ENCODE assay signal across 8 mouse cellular contexts in the genomic region with DNA sequence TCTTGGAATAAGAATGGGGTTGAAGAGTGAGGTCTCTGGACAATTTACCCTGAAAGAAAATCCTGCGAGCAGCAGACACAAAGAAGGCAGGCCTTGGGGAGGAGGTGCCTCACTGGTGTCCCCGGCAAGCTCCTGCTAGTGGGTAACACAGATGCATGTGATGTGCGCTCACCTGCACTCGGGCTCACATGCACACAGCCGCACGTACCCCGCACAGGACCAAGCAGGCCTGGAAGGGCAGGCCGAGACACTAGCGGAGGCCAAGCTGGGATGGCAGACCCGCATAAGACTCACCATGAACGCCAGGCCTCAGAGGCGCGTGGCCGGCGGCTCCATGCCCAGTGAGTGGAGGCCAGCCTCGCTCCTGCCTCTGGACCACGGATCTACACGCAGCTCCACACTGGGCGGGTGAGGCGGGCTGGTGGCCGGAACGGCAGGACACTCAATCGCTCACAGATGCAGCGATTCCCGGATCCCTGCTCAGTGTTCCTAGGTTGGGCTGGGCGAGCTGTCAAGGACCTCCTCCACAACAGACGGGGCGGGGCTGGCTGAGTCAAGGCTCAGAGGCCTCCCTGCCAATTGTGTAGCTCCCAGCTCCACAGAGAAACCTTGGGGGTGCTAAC. TPM values are rescaled to one million over a fixed set of nuclear protein-coding genes. Genes with fewer than 3 reads are reported as not detected.
DNase-seq lines count a peak whose midpoint lies in the region; ATAC-seq and TF ChIP-seq lines count a peak whose summit lies in the region.

No protein-coding gene starts in this region.

- peak; percentile 94 for ATAC-seq in heart, embryonic 15.5 days (replicated peaks; ENCODE audit: insufficient number of reproducible peaks, insufficient read depth, low FRiP score, low read depth)
- ATAC-seq in liver, embryonic 13.5 days (ENCODE audit: low read depth), result peak; percentile 94
- ATAC-seq in stomach, embryonic 14.5 days (ENCODE audit: insufficient number of reproducible peaks, insufficient read depth, low FRiP score, low read depth), result peak; percentile 97

- TF ChIP-seq POLR2A in CH12.LX (IDR thresholded peaks at IDR 0.05; ENCODE audit: low read depth, low read length), result peak; percentile 60

- H3K36me3 ChIP-seq in CH12.LX (replicated peaks in 1 of 2; ENCODE audit: control insufficient read depth in 1 of 2, insufficient read depth in 1 of 2, low read length in 1 of 2), result peaks cover 0 to 40% of the 10 kb centered on the region in 2 experiments
- no peaks in the 10 kb centered on the region for H3K36me3 ChIP-seq in forebrain, embryonic 10.5 days (replicated peaks)
- H3K36me3 ChIP-seq in heart, embryonic 15.5 days, result no peaks in the 10 kb centered on the region
- 0 out of 2 replicates have a peak, but pooled peaks cover under 1% of the 10 kb centered on the region for H3K36me3 ChIP-seq in liver, embryonic 13.5 days
- no peaks in the 10 kb centered on the region for H3K36me3 ChIP-seq in stomach, embryonic 14.5 days (ENCODE audit: control insufficient read depth, insufficient read depth, low read length)

- 0% methylated on average over 28 of the region's 28 CpGs for WGBS in forebrain, embryonic 10.5 days
- under 1% methylated on average over 28 of the region's 28 CpGs for WGBS in heart, embryonic 15.5 days
- WGBS in liver, embryonic 13.5 days (ENCODE audit: insufficient replicate concordance), result under 1% methylated on average over 28 of the region's 28 CpGs
- under 1% methylated on average over 28 of the region's 28 CpGs for WGBS in stomach, embryonic 14.5 days

- peak; percentile 85 for DNase-seq in CH12.LX (ENCODE audit: extremely low read depth)
- peak; percentile 82 for DNase-seq in c-Kit-positive CD71-positive TER-119-negative erythroid progenitor cells, embryonic 14.5 days (ENCODE audit: low read depth)
- peak; percentile 93 for DNase-seq in forebrain, embryonic 10.5 days (ENCODE audit: extremely low spot score, low spot score)
- peak; percentile 97 to 98 for DNase-seq in kidney, postnatal 25 days
- DNase-seq in liver, embryonic 13.5 days, result peak; percentile 88
- DNase-seq in natural killer cell, adult 2 months (ENCODE audit: low spot score in 2 of 2), result peak; percentile 34 to 42

- TF ChIP-seq RAD21 in CH12.LX (IDR thresholded peaks at IDR 0.05; ENCODE audit: low read depth, low read length), result no peak; the same call in none of the 2 replicates

- H3K79me2 ChIP-seq in CH12.LX (replicated peaks; ENCODE audit: control insufficient read depth, extremely low read depth, insufficient read depth, poor library complexity, severe bottlenecking), result 0 out of 2 replicates have a peak, but pooled peaks cover 2% of the 10 kb centered on the region

- no peak for TF ChIP-seq CTCF in CH12.LX (conservative IDR thresholded peaks at IDR 0.05 in 1 of 2, IDR thresholded peaks at IDR 0.05 in 1 of 2; ENCODE audit: low read depth in 2 of 2, low read length in 2 of 2)

- in situ Hi-C loops in CH12.LX (cut with MboI; ENCODE audit: low pct_ligation_motif_present, low pct_unique_long_range_greater_than_20kb, low sequenced_read_pairs), result no loop called here

- dilution Hi-C loops in CH12.LX (cut with MboI; ENCODE audit: extremely low pct_ligation_motif_present, extremely low pct_unique_long_range_greater_than_20kb, low sequenced_read_pairs), result no loop called here

- peak overlapping the region; percentile 81 for H3K4me2 ChIP-seq in CH12.LX (ENCODE audit: insufficient read depth, low read depth, poor library complexity, severe bottlenecking)
- peak overlapping the region; percentile 77 for H3K4me2 ChIP-seq in heart, embryonic 15.5 days
- H3K4me2 ChIP-seq in liver, embryonic 13.5 days, result peak overlapping the region; percentile 95
- H3K4me2 ChIP-seq in stomach, embryonic 14.5 days (replicated peaks; ENCODE audit: low read depth, low read length), result peak overlapping the region; percentile 74

- no peak overlapping the region for H3K27ac ChIP-seq in CH12.LX (ENCODE audit: insufficient read depth, low read depth)
- H3K27ac ChIP-seq in forebrain, embryonic 10.5 days, result peak overlapping the region; percentile 91
- peak overlapping the region; percentile 70 for H3K27ac ChIP-seq in heart, embryonic 15.5 days
- H3K27ac ChIP-seq in liver, embryonic 13.5 days, result peak overlapping the region; percentile 59
- H3K27ac ChIP-seq in stomach, embryonic 14.5 days (ENCODE audit: low read length), result peak overlapping the region; percentile 66; the same call in 1 of the 2 replicates

- H3K9ac ChIP-seq in CH12.LX (ENCODE audit: insufficient read depth, low read depth), result peak overlapping the region; percentile 49
- H3K9ac ChIP-seq in heart, embryonic 15.5 days, result peak overlapping the region; percentile 73
- peak overlapping the region; percentile 85 for H3K9ac ChIP-seq in liver, embryonic 13.5 days
- peak overlapping the region; percentile 76 for H3K9ac ChIP-seq in stomach, embryonic 14.5 days (replicated peaks; ENCODE audit: low read depth, low read length)

- peaks cover 16 to 66% of the 10 kb centered on the region in 2 experiments for H3K4me1 ChIP-seq in CH12.LX (ENCODE audit: control insufficient read depth in 1 of 2, insufficient read depth in 2 of 2)
- H3K4me1 ChIP-seq in forebrain, embryonic 10.5 days, result peaks cover 30% of the 10 kb centered on the region
- H3K4me1 ChIP-seq in heart, embryonic 15.5 days (replicated peaks), result peaks cover 17% of the 10 kb centered on the region
- H3K4me1 ChIP-seq in liver, embryonic 13.5 days (replicated peaks), result peaks cover 57% of the 10 kb centered on the region
- H3K4me1 ChIP-seq in stomach, embryonic 14.5 days (ENCODE audit: control insufficient read depth, insufficient read depth, low read length), result peaks cover 13% of the 10 kb centered on the region

- H3K27me3 ChIP-seq in CH12.LX (replicated peaks), result no peaks in the 10 kb centered on the region
- no peaks in the 10 kb centered on the region for H3K27me3 ChIP-seq in forebrain, embryonic 10.5 days (ENCODE audit: poor library complexity, severe bottlenecking)
- H3K27me3 ChIP-seq in heart, embryonic 15.5 days, result no peaks in the 10 kb centered on the region
- H3K27me3 ChIP-seq in liver, embryonic 13.5 days, result no peaks in the 10 kb centered on the region
- no peaks in the 10 kb centered on the region for H3K27me3 ChIP-seq in stomach, embryonic 14.5 days (ENCODE audit: control insufficient read depth, insufficient read depth, low read length)

- TF ChIP-seq EP300 in CH12.LX (IDR thresholded peaks at IDR 0.05; ENCODE audit: low read length), result no peak

- H3K4me3 ChIP-seq in CH12.LX (replicated peaks in 1 of 3; ENCODE audit: low read depth in 2 of 3, low read length in 2 of 3, poor library complexity in 1 of 3), result peak overlapping the region; percentile 80 to 95 (median 90)
- H3K4me3 ChIP-seq in forebrain, embryonic 10.5 days, result peak overlapping the region; percentile 84
- peak overlapping the region; percentile 69 for H3K4me3 ChIP-seq in heart, embryonic 15.5 days
- H3K4me3 ChIP-seq in liver, embryonic 13.5 days (replicated peaks), result peak overlapping the region; percentile 80
- H3K4me3 ChIP-seq in stomach, embryonic 14.5 days (ENCODE audit: low read depth, low read length), result peak overlapping the region; percentile 73

- no peaks in the 10 kb centered on the region for H3K9me3 ChIP-seq in CH12.LX (replicated peaks; ENCODE audit: low read length)
- no peaks in the 10 kb centered on the region for H3K9me3 ChIP-seq in forebrain, embryonic 10.5 days
- H3K9me3 ChIP-seq in heart, embryonic 15.5 days (replicated peaks), result no peaks in the 10 kb centered on the region
- H3K9me3 ChIP-seq in liver, embryonic 13.5 days (replicated peaks), result no peaks in the 10 kb centered on the region
- H3K9me3 ChIP-seq in stomach, embryonic 14.5 days (ENCODE audit: control insufficient read depth, low read depth, low read length), result no peaks in the 10 kb centered on the region

TF ChIP-seq in CH12.LX, 34 proteins besides CTCF, POLR2A, EP300 and RAD21 (continues in another document):
- TF ChIP-seq MEF2A (IDR thresholded peaks at IDR 0.05; ENCODE audit: borderline replicate concordance, low read depth, low read length) (0 out of 2 replicates have a peak, but pooled peaks have one; percentile 26), BHLHE40 (IDR thresholded peaks at IDR 0.05; ENCODE audit: low read depth, low read length) (peak; percentile 29; the same call in 1 of the 2 replicates), UBTF (IDR thresholded peaks at IDR 0.05; ENCODE audit: low read depth, low read length) (no peak), GABPA (IDR thresholded peaks at IDR 0.05; ENCODE audit: insufficient replicate concordance, low read depth, low read length) (no peak), HCFC1 (IDR thresholded peaks at IDR 0.05; ENCODE audit: low read depth, low read length) (peak; percentile 75), TBP (conservative IDR thresholded peaks at IDR 0.05; ENCODE audit: low read depth, low read length) (no peak), RCOR1 (conservative IDR thresholded peaks at IDR 0.05; ENCODE audit: low read depth, low read length) (no peak), PAX5 (IDR thresholded peaks at IDR 0.05; ENCODE audit: low read length) (no peak), MYC (IDR thresholded peaks at IDR 0.05; ENCODE audit: low read depth, low read length) (no peak), SMC3 (IDR thresholded peaks at IDR 0.05; ENCODE audit: low read depth, low read length) (peak; percentile 15; the same call in 1 of the 2 replicates), ZC3H11A (IDR thresholded peaks at IDR 0.05; ENCODE audit: low read depth, low read length) (no peak), POLR2AphosphoS2 (IDR thresholded peaks at IDR 0.05; ENCODE audit: low read depth, low read length) (no peak), MAFK (IDR thresholded peaks at IDR 0.05; ENCODE audit: insufficient replicate concordance, low read length) (no peak)

RNA-seq across cellular contexts. Expression of gene Ccdc96, which starts 45.9 kb away (rescaled TPM):
- total RNA-seq in CH12.LX (2012; rRNA removed), result 0.34 and 0.38 TPM in 2 replicates
- total RNA-seq in CH12.LX (2014; rRNA removed), result 0.05 and 0.26 TPM in 2 replicates
- 0.33 and 0.41 TPM in 2 replicates for polyA plus RNA-seq in CH12.LX (2012; ENCODE audit: insufficient read length, low read depth)
- 3.6 and 3.8 TPM in 2 replicates for polyA plus RNA-seq in forebrain, embryonic 10.5 days (2016; fragmentation: Nextera tagmentation; extraction: Ambion mirVana)
- 0.20 and 0.36 TPM in 2 replicates for polyA plus RNA-seq in heart, embryonic 15.5 days (2015; fragmentation: Nextera tagmentation; extraction: Ambion mirVana)
- polyA plus RNA-seq in liver, embryonic 13.5 days (2015; fragmentation: Nextera tagmentation; extraction: Ambion mirVana), result 0.08 and 0.14 TPM in 2 replicates
- 0.29 and 0.38 TPM in 2 replicates for polyA plus RNA-seq in stomach, embryonic 14.5 days (2014; fragmentation: Nextera tagmentation; extraction: Ambion mirVana)

RNA-seq across cellular contexts. Expression of gene Tada2b, which starts 46.2 kb away (rescaled TPM):
- 3.0 and 4.0 TPM in 2 replicates for total RNA-seq in CH12.LX (2012; rRNA removed)
- total RNA-seq in CH12.LX (2014; rRNA removed), result 4.4 and 4.8 TPM in 2 replicates
- 12.5 and 13.8 TPM in 2 replicates for polyA plus RNA-seq in CH12.LX (2012; ENCODE audit: insufficient read length, low read depth)
- polyA plus RNA-seq in forebrain, embryonic 10.5 days (2016; fragmentation: Nextera tagmentation; extraction: Ambion mirVana), result 2.2 TPM in 2 replicates
- polyA plus RNA-seq in heart, embryonic 15.5 days (2015; fragmentation: Nextera tagmentation; extraction: Ambion mirVana), result 1.5 and 1.7 TPM in 2 replicates
- 1.2 TPM in 2 replicates for polyA plus RNA-seq in liver, embryonic 13.5 days (2015; fragmentation: Nextera tagmentation; extraction: Ambion mirVana)
- 3.6 and 4.5 TPM in 2 replicates for polyA plus RNA-seq in stomach, embryonic 14.5 days (2014; fragmentation: Nextera tagmentation; extraction: Ambion mirVana)

Comparison
In these comparisons a context has a peak if more than half of its experiments do, and no peak if none do; other contexts are left out.
1. DNase-seq: peak in every context shown above with its lines; median percentile 98 in kidney, postnatal 25 days; 93 in forebrain, embryonic 10.5 days; 88 in liver, embryonic 13.5 days; 85 in CH12.LX; 82 in c-Kit-positive CD71-positive TER-119-negative erythroid progenitor cells, embryonic 14.5 days; 38 in natural killer cell, adult 2 months.